Mouse (Mus musculus) thymus, adult 2 months (tissue): Measurements from ENCODE around the gene Rbp7.

Experiments
- CTCF ChIP-seq: fragments of 200-500 bp; IDR thresholded peaks from 2 replicates; pipeline ENCODE4 v1.5.1; 2012; ENCODE audit warnings: mild to moderate bottlenecking, control low read depth, low read length, moderate library complexity, borderline replicate concordance; ENCODE audit not compliant: control insufficient read depth, poor library complexity, insufficient read depth; ENCODE audit errors: extremely low read depth
- POLR2A ChIP-seq: fragments of 200-500 bp; IDR thresholded peaks from 2 replicates; pipeline ENCODE4 v1.6.1; 2012; ENCODE audit warnings: mild to moderate bottlenecking, low read length, control low read depth, moderate library complexity; ENCODE audit not compliant: control insufficient read depth, poor library complexity, insufficient read depth; ENCODE audit errors: extremely low read depth

- TF ChIP-seq CTCF: no peak
- TF ChIP-seq POLR2A: no peak
Measured at GRCm38 (mm10) chr4:149457831-149458430, 3.2 kb upstream of the Rbp7 start.
